9 mouse cellular contexts compared by ENCODE assay signal in the genomic region with DNA sequence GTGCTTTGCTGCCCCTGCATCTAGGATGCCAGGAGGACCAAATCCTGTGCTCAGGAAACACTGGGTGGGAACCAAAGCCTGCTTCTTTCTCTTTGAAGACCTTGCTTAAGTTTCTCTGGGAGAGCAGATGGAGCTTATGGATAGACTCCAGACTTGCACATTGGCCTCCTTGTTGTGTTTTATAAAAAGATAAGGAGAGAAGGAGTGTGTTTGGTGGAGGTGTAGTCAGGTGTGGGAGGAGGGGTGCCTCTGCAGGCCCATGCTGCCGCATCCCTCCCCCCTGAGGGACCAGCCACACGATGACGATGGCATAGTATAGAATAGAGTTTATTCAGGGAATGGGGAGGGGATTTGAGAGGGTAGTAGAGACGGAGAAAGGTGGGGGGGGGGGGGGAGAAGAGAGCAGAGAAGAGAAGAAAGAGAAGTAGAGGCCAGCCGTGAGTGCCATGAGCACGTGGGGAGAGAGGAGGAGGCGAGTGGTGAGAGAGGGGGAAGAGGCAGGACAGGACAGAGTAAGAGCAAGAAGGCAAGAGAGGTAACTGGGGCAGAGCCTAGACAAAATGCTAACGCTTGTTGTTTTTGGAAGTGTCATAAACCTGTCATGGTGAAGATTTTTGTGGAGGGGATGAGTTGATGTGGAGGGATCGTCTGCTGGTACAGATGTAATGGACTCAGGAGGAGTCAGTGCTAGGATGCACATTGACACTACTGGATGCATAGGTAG. TPM values are rescaled to one million over a fixed set of nuclear protein-coding genes. Genes with fewer than 3 reads are reported as not detected.
A peak's percentile ranks its signal among the peaks of the same experiment; 100 is the strongest.
DNase-seq lines count a peak whose midpoint lies in the region; ATAC-seq and TF ChIP-seq lines count a peak whose summit lies in the region.
"Had no signal": no experiment of that assay in that cellular context is flagged by ENCODE, and none has a peak within 500 bp of the region (broad histone marks: within the 10 kb centered on the region; RNA-seq: fewer than 3 reads in every experiment).

No protein-coding gene starts in this region.

- peak overlapping the region; percentile 50 for H3K4me2 ChIP-seq in limb, embryonic 14.5 days (replicated peaks; ENCODE audit: low read depth, low read length, severe bottlenecking)
- H3K4me2 ChIP-seq in stomach, embryonic 16.5 days (ENCODE audit: low read depth, low read length), result peak overlapping the region; percentile 85

- no peaks in the 10 kb centered on the region for H3K27me3 ChIP-seq in cerebellum, adult 2 months (ENCODE audit: control insufficient read depth, insufficient read depth, low read length)
- no peaks in the 10 kb centered on the region for H3K27me3 ChIP-seq in megakaryocyte, embryonic 14.5 days (replicated peaks)
- H3K27me3 ChIP-seq in limb, embryonic 14.5 days (ENCODE audit: control insufficient read depth, insufficient read depth, low read length), result no peaks in the 10 kb centered on the region
- no peaks in the 10 kb centered on the region for H3K27me3 ChIP-seq in stomach, embryonic 16.5 days (ENCODE audit: control insufficient read depth, insufficient read depth, low read length)

- H3K27ac ChIP-seq in cerebellum, adult 2 months (ENCODE audit: insufficient read depth, low read length), result no peak overlapping the region
- no peak overlapping the region for H3K27ac ChIP-seq in limb, embryonic 14.5 days (replicated peaks; ENCODE audit: low read depth, low read length)
- H3K27ac ChIP-seq in stomach, embryonic 16.5 days (ENCODE audit: low read length), result no peak overlapping the region

- DNase-seq in cerebellum, adult 2 months, result no peak
- DNase-seq in cerebellum, postnatal 36 days, result no peak
- DNase-seq in limb, embryonic 14.5 days (ENCODE audit: low spot score), result no peak
- no peak for DNase-seq in adrenal gland, adult 18-20 months (ENCODE audit: low spot score in 2 of 2)
- no peak for DNase-seq in cerebellum, postnatal 25 days
- DNase-seq: lung, adult 18-20 months had no signal

- H3K4me3 ChIP-seq in cerebellum, adult 2 months (replicated peaks; ENCODE audit: insufficient read depth, low read depth, low read length), result peak overlapping the region; percentile 40
- peak overlapping the region; percentile 94 for H3K4me3 ChIP-seq in megakaryocyte, embryonic 14.5 days (replicated peaks)
- peak overlapping the region; percentile 91 for H3K4me3 ChIP-seq in limb, embryonic 14.5 days (replicated peaks; ENCODE audit: low read length)
- H3K4me3 ChIP-seq in stomach, embryonic 16.5 days (replicated peaks; ENCODE audit: low read length), result peak overlapping the region; percentile 99

- 58% methylated on average over 9 of the region's 9 CpGs for WGBS in cerebellum, adult 2 months
- WGBS in limb, embryonic 14.5 days, result 79% methylated on average over 9 of the region's 9 CpGs
- 78% methylated on average over 9 of the region's 9 CpGs for WGBS in stomach, embryonic 16.5 days

- ATAC-seq in megakaryocyte, adult 5-6 weeks (ENCODE audit: poor library complexity, severe bottlenecking), result no peak
- no peak for ATAC-seq in limb, embryonic 14.5 days (ENCODE audit: low FRiP score, low read depth)
- no peak for ATAC-seq in stomach, embryonic 16.5 days (ENCODE audit: insufficient read depth, low FRiP score)

- peak overlapping the region; percentile 97 for H3K9ac ChIP-seq in limb, embryonic 14.5 days (ENCODE audit: low read depth, low read length, severe bottlenecking)
- H3K9ac ChIP-seq in stomach, embryonic 16.5 days (ENCODE audit: low read length), result peak overlapping the region; percentile 99

- no peak for TF ChIP-seq CTCF in cerebellum, adult 2 months (IDR thresholded peaks at IDR 0.05; ENCODE audit: borderline replicate concordance, insufficient read depth, low read depth, low read length)

- peaks cover 8% of the 10 kb centered on the region; the same call in 1 of the 2 replicates for H3K4me1 ChIP-seq in cerebellum, adult 2 months (ENCODE audit: control insufficient read depth, insufficient read depth, low read length)
- peaks cover 62% of the 10 kb centered on the region for H3K4me1 ChIP-seq in megakaryocyte, embryonic 14.5 days
- H3K4me1 ChIP-seq in limb, embryonic 14.5 days (ENCODE audit: control insufficient read depth, insufficient read depth, low read length), result peaks cover 20% of the 10 kb centered on the region
- peaks cover 22% of the 10 kb centered on the region for H3K4me1 ChIP-seq in stomach, embryonic 16.5 days (ENCODE audit: control insufficient read depth, insufficient read depth, low read length)

- H3K36me3 ChIP-seq in megakaryocyte, embryonic 14.5 days (replicated peaks; ENCODE audit: low read length), result peaks cover 53% of the 10 kb centered on the region
- H3K36me3 ChIP-seq in limb, embryonic 14.5 days (ENCODE audit: control insufficient read depth, insufficient read depth, low read length), result peaks cover 41% of the 10 kb centered on the region
- H3K36me3 ChIP-seq in stomach, embryonic 16.5 days (ENCODE audit: control insufficient read depth, insufficient read depth, low read length), result peaks cover 4% of the 10 kb centered on the region; the same call in 1 of the 2 replicates

- no peaks in the 10 kb centered on the region for H3K9me3 ChIP-seq in megakaryocyte, embryonic 14.5 days
- H3K9me3 ChIP-seq in limb, embryonic 14.5 days (ENCODE audit: control insufficient read depth, low read length), result no peaks in the 10 kb centered on the region
- no peaks in the 10 kb centered on the region for H3K9me3 ChIP-seq in stomach, embryonic 16.5 days (replicated peaks; ENCODE audit: control insufficient read depth, low read length)

- no peak for TF ChIP-seq POLR2A in cerebellum, adult 2 months (IDR thresholded peaks at IDR 0.05; ENCODE audit: borderline replicate concordance, insufficient read depth, low read length)
- TF ChIP-seq POLR2A in limb, embryonic 14.5 days (IDR thresholded peaks at IDR 0.05; ENCODE audit: borderline replicate concordance, extremely low read depth, insufficient read depth, insufficient read length), result no peak

RNA-seq across cellular contexts. Expression of gene Trim39, which starts 0.8 kb away (rescaled TPM):
- polyA plus RNA-seq in cerebellum, adult 2 months (2012; rRNA removed), result 55.6 and 57.9 TPM in 2 replicates
- polyA plus RNA-seq in megakaryocyte, embryonic 14.5 days (2012; ENCODE audit: insufficient read depth, low replicate concordance), result 2.5 TPM in 2 replicates
- 9.6 and 12.0 TPM in 2 replicates for total RNA-seq in megakaryocyte, adult 5-6 weeks (2015)
- total RNA-seq in megakaryocyte, adult 5-6 weeks (2017), result 18.2 and 18.5 TPM in 2 replicates
- 42.6 and 44.6 TPM in 2 replicates for polyA plus RNA-seq in limb, embryonic 14.5 days (2012; rRNA removed)
- polyA plus RNA-seq in limb, embryonic 14.5 days (2014; fragmentation: Nextera tagmentation; extraction: Ambion mirVana), result 14.5 and 16.9 TPM in 2 replicates
- 12.8 and 16.2 TPM in 2 replicates for polyA plus RNA-seq in stomach, embryonic 16.5 days (2015; fragmentation: Nextera tagmentation; extraction: Ambion mirVana)
- total RNA-seq in adrenal gland, adult 18-20 months (2021), result 10 to 100 TPM; 21.3 to 21.5 TPM

RNA-seq across cellular contexts. Expression of gene H2-M10.2, which starts 13.5 kb away (rescaled TPM):
- polyA plus RNA-seq in cerebellum, adult 2 months (2012; rRNA removed), result not detected in 2 replicates
- not detected in 2 replicates for polyA plus RNA-seq in megakaryocyte, embryonic 14.5 days (2012; ENCODE audit: insufficient read depth, low replicate concordance)
- total RNA-seq in megakaryocyte, adult 5-6 weeks (2015), result not detected in 2 replicates
- total RNA-seq in megakaryocyte, adult 5-6 weeks (2017), result not detected in 2 replicates
- polyA plus RNA-seq in limb, embryonic 14.5 days (2012; rRNA removed), result not detected in 2 replicates
- polyA plus RNA-seq in limb, embryonic 14.5 days (2014; fragmentation: Nextera tagmentation; extraction: Ambion mirVana), result not detected in 2 replicates
- not detected in 2 replicates for polyA plus RNA-seq in stomach, embryonic 16.5 days (2015; fragmentation: Nextera tagmentation; extraction: Ambion mirVana)
- not detected for total RNA-seq in adrenal gland, adult 18-20 months (2021)

RNA-seq across cellular contexts. Expression of gene Rpp21, which starts 14.9 kb away (rescaled TPM):
- 71.2 and 71.8 TPM in 2 replicates for polyA plus RNA-seq in cerebellum, adult 2 months (2012; rRNA removed)
- polyA plus RNA-seq in megakaryocyte, embryonic 14.5 days (2012; ENCODE audit: insufficient read depth, low replicate concordance), result 81.8 and 103 TPM in 2 replicates
- total RNA-seq in megakaryocyte, adult 5-6 weeks (2015), result 77.4 and 79.9 TPM in 2 replicates
- total RNA-seq in megakaryocyte, adult 5-6 weeks (2017), result 54.1 and 74.4 TPM in 2 replicates
- polyA plus RNA-seq in limb, embryonic 14.5 days (2012; rRNA removed), result 73.2 and 87.5 TPM in 2 replicates
- polyA plus RNA-seq in limb, embryonic 14.5 days (2014; fragmentation: Nextera tagmentation; extraction: Ambion mirVana), result 113 and 123 TPM in 2 replicates
- 112 and 116 TPM in 2 replicates for polyA plus RNA-seq in stomach, embryonic 16.5 days (2015; fragmentation: Nextera tagmentation; extraction: Ambion mirVana)
- total RNA-seq in adrenal gland, adult 18-20 months (2021), result 10 to 100 TPM; 38.5 to 39.4 TPM

RNA-seq across cellular contexts. Expression of gene H2-M10.1, which starts 53.1 kb away (rescaled TPM):
- not detected in 2 replicates for polyA plus RNA-seq in cerebellum, adult 2 months (2012; rRNA removed)
- not detected in 2 replicates for polyA plus RNA-seq in megakaryocyte, embryonic 14.5 days (2012; ENCODE audit: insufficient read depth, low replicate concordance)
- total RNA-seq in megakaryocyte, adult 5-6 weeks (2015), result not detected in 2 replicates
- total RNA-seq in megakaryocyte, adult 5-6 weeks (2017), result not detected in 2 replicates
- not detected in 2 replicates for polyA plus RNA-seq in limb, embryonic 14.5 days (2012; rRNA removed)
- not detected in 2 replicates for polyA plus RNA-seq in limb, embryonic 14.5 days (2014; fragmentation: Nextera tagmentation; extraction: Ambion mirVana)
- polyA plus RNA-seq in stomach, embryonic 16.5 days (2015; fragmentation: Nextera tagmentation; extraction: Ambion mirVana), result not detected in 2 replicates
- not detected for total RNA-seq in adrenal gland, adult 18-20 months (2021)

Comparison
In these comparisons a context has a peak if more than half of its experiments do, and no peak if none do; other contexts are left out.
1. H3K4me3 ChIP-seq: peak in every context shown above with its lines; median percentile 99 in stomach, embryonic 16.5 days; 94 in megakaryocyte, embryonic 14.5 days; 91 in limb, embryonic 14.5 days; 40 in cerebellum, adult 2 months.